Mouse (Mus musculus) adrenal gland, adult (tissue): Measurements from ENCODE around the gene Nxph1.

Experiments
- DNase-seq, 2 experiments: peaks; one replicate each; pipeline ENCODE4 v3.0.0; 2022 to 2023; ENCODE audit warnings: low spot score in 1 of 2; ENCODE audit not compliant: inconsistent age in 2 of 2

Nxph1 gene

GRCm38 (mm10) chr6:8959810-8960209 lies 11.6 kb downstream of the Nxph1 start:
- DNase-seq, result no peak

- DNase-seq, result peak; percentile 80 to 88
Observed at GRCm38 (mm10) chr6:8970576-8970975, 22.3 kb downstream of the Nxph1 start.

GRCm38 (mm10) chr6:8979237-8979871 lies 31.1 kb downstream of the Nxph1 start:
- DNase-seq, result no peak

- DNase-seq, result peak in 1 of 2 experiments; percentile 56
Observed at GRCm38 (mm10) chr6:8996301-8996943, 48.2 kb downstream of the Nxph1 start.

GRCm38 (mm10) chr6:8997326-8997725 lies 49.1 kb downstream of the Nxph1 start:
- peak; percentile 33 to 68 for DNase-seq

GRCm38 (mm10) chr6:9002686-9003085 lies 54.5 kb downstream of the Nxph1 start:
- DNase-seq, result no peak

- peak; percentile 36 to 52 for DNase-seq
Observed at GRCm38 (mm10) chr6:9026631-9027030, 78.4 kb downstream of the Nxph1 start.

GRCm38 (mm10) chr6:9027146-9027545 lies 78.9 kb downstream of the Nxph1 start:
- DNase-seq, result peak in 1 of 2 experiments; percentile 16

GRCm38 (mm10) chr6:9028501-9028900 lies 80.3 kb downstream of the Nxph1 start:
- DNase-seq, result no peak

- no peak for DNase-seq
Observed at GRCm38 (mm10) chr6:9039286-9039685, 91.1 kb downstream of the Nxph1 start.

- DNase-seq, result no peak
Observed at GRCm38 (mm10) chr6:9040991-9041390, 92.8 kb downstream of the Nxph1 start.

GRCm38 (mm10) chr6:9042391-9042790 lies 94.2 kb downstream of the Nxph1 start:
- no peak for DNase-seq

- no peak for DNase-seq
Observed at GRCm38 (mm10) chr6:9046815-9047214, 98.6 kb downstream of the Nxph1 start.

- no peak for DNase-seq
Observed at GRCm38 (mm10) chr6:9061261-9062105, 113.3 kb downstream of the Nxph1 start.

GRCm38 (mm10) chr6:9066435-9066834 lies 118.2 kb downstream of the Nxph1 start:
- DNase-seq, result no peak

GRCm38 (mm10) chr6:9069913-9070312 lies 121.7 kb downstream of the Nxph1 start:
- no peak for DNase-seq

GRCm38 (mm10) chr6:9076463-9076862 lies 128.2 kb downstream of the Nxph1 start:
- DNase-seq, result no peak

- DNase-seq, result peak in 1 of 2 experiments; percentile 23
Observed at GRCm38 (mm10) chr6:9077793-9078689, 129.8 kb downstream of the Nxph1 start.

GRCm38 (mm10) chr6:9083851-9084250 lies 135.6 kb downstream of the Nxph1 start:
- no peak for DNase-seq

- DNase-seq, result no peak
Observed at GRCm38 (mm10) chr6:9097345-9097744, 149.1 kb downstream of the Nxph1 start.

- peak in 1 of 2 experiments; percentile 19 for DNase-seq
Observed at GRCm38 (mm10) chr6:9107366-9107765, 159.1 kb downstream of the Nxph1 start.
